Mouse (Mus musculus): ENCODE measurements around the gene Mtfr1l. TPM values are rescaled to one million over a fixed set of nuclear protein-coding genes. Genes with fewer than 3 reads are reported as not detected.

The Mtfr1l gene
- polyA plus RNA-seq, 1 experiment from 2014 or later: 53.7 TPM

GRCm38 (mm10) chr4:134570704-134571451 is 35.7 kb upstream of the Mtfr1l start:
- ATAC-seq (ENCODE audit: low read depth): no peak
- Histone ChIP-seq H3K9ac (no peak overlapping the region), H3K27me3 (no peaks in the 10 kb centered on the region), H3K9me3 (replicated peaks) (no peaks in the 10 kb centered on the region), H3K36me3 (peaks cover 6% of the 10 kb centered on the region), H3K4me1 (replicated peaks) (no peaks in the 10 kb centered on the region), H3K27ac (no peak overlapping the region), H3K4me3 (replicated peaks) (no peak overlapping the region), H3K4me2 (no peak overlapping the region)
- 60% methylated on average over 14 of the region's 14 CpGs for WGBS (ENCODE audit: insufficient replicate concordance)
- DNase-seq: no peak

GRCm38 (mm10) chr4:134569831-134570230 is 34.6 kb upstream of the Mtfr1l start:
- H3K36me3 ChIP-seq: peaks cover 11% of the 10 kb centered on the region
- 57% methylated on average over 8 of the region's 8 CpGs for WGBS (ENCODE audit: insufficient replicate concordance)

GRCm38 (mm10) chr4:134569205-134569604 is 34.0 kb upstream of the Mtfr1l start:
- DNase-seq (no peak), ATAC-seq (ENCODE audit: low read depth) (no peak)
- H3K9ac ChIP-seq: no peak overlapping the region
- no peak overlapping the region for H3K4me2 ChIP-seq
- 65% methylated on average over 6 of the region's 6 CpGs for WGBS (ENCODE audit: insufficient replicate concordance)
- peaks cover 16% of the 10 kb centered on the region for H3K36me3 ChIP-seq
- H3K4me1 ChIP-seq (replicated peaks): peaks cover under 1% of the 10 kb centered on the region; the same call in 1 of the 2 replicates
- H3K4me3 ChIP-seq (replicated peaks): no peak overlapping the region
- no peaks in the 10 kb centered on the region for H3K27me3 ChIP-seq
- H3K27ac ChIP-seq: no peak overlapping the region
- peaks cover 4% of the 10 kb centered on the region; the same call in 1 of the 2 replicates for H3K9me3 ChIP-seq (replicated peaks)

More at GRCm38 (mm10) chr4:134569831-134570230, 34.6 kb upstream of the Mtfr1l start:
- H3K4me3 ChIP-seq (replicated peaks): no peak overlapping the region
- DNase-seq: no peak
- H3K4me2 ChIP-seq: no peak overlapping the region
- no peak overlapping the region for H3K9ac ChIP-seq
- no peak for ATAC-seq (ENCODE audit: low read depth)
- H3K27me3 ChIP-seq: no peaks in the 10 kb centered on the region
- H3K4me1 ChIP-seq (replicated peaks): no peaks in the 10 kb centered on the region
- peaks cover 4% of the 10 kb centered on the region; the same call in 1 of the 2 replicates for H3K9me3 ChIP-seq (replicated peaks)
- no peak overlapping the region for H3K27ac ChIP-seq

- DNase-seq: no peak
- no peak overlapping the region for H3K4me3 ChIP-seq (replicated peaks)
- no peak overlapping the region for H3K4me2 ChIP-seq
- H3K27ac ChIP-seq: no peak overlapping the region
- no peaks in the 10 kb centered on the region for H3K27me3 ChIP-seq
- H3K9ac ChIP-seq: no peak overlapping the region
- peaks cover 10% of the 10 kb centered on the region for H3K4me1 ChIP-seq (replicated peaks)
- H3K9me3 ChIP-seq (replicated peaks): peaks cover 4% of the 10 kb centered on the region; the same call in 1 of the 2 replicates
- ATAC-seq (ENCODE audit: low read depth): no peak
- 65% methylated on average over 19 of the region's 19 CpGs for WGBS (ENCODE audit: insufficient replicate concordance)
- peaks cover 19% of the 10 kb centered on the region for H3K36me3 ChIP-seq
Measured at GRCm38 (mm10) chr4:134567377-134568226, 32.4 kb upstream of the Mtfr1l start.

- 74% methylated on average over 6 of the region's 6 CpGs for WGBS (ENCODE audit: insufficient replicate concordance)
- H3K4me2 ChIP-seq: no peak overlapping the region
- no peak overlapping the region for H3K9ac ChIP-seq
- peaks cover 10% of the 10 kb centered on the region for H3K4me1 ChIP-seq (replicated peaks)
- H3K36me3 ChIP-seq: peaks cover 19% of the 10 kb centered on the region
- no peak for ATAC-seq (ENCODE audit: low read depth)
- no peaks in the 10 kb centered on the region for H3K27me3 ChIP-seq
- no peak for DNase-seq
- peaks cover 4% of the 10 kb centered on the region; the same call in 1 of the 2 replicates for H3K9me3 ChIP-seq (replicated peaks)
- H3K4me3 ChIP-seq (replicated peaks): no peak overlapping the region
- H3K27ac ChIP-seq: no peak overlapping the region
Measured at GRCm38 (mm10) chr4:134564093-134564492, 28.9 kb upstream of the Mtfr1l start.

- no peak overlapping the region for H3K4me2 ChIP-seq
- no peak overlapping the region for H3K9ac ChIP-seq
- peaks cover 4% of the 10 kb centered on the region; the same call in 1 of the 2 replicates for H3K9me3 ChIP-seq (replicated peaks)
- no peak for DNase-seq
- peak; percentile 60 for ATAC-seq (ENCODE audit: low read depth)
- H3K4me1 ChIP-seq (replicated peaks): peaks cover 10% of the 10 kb centered on the region
- no peaks in the 10 kb centered on the region for H3K27me3 ChIP-seq
- H3K27ac ChIP-seq: no peak overlapping the region
- H3K4me3 ChIP-seq (replicated peaks): no peak overlapping the region
- H3K36me3 ChIP-seq: peaks cover 19% of the 10 kb centered on the region
- 50% methylated on average over 16 of the region's 16 CpGs for WGBS (ENCODE audit: insufficient replicate concordance)
Measured at GRCm38 (mm10) chr4:134563624-134564023, 28.4 kb upstream of the Mtfr1l start.

- Histone ChIP-seq H3K27ac (no peak overlapping the region), H3K9ac (no peak overlapping the region), H3K27me3 (no peaks in the 10 kb centered on the region), H3K4me3 (replicated peaks) (no peak overlapping the region), H3K9me3 (replicated peaks) (peaks cover 4% of the 10 kb centered on the region; the same call in 1 of the 2 replicates), H3K4me2 (no peak overlapping the region), H3K4me1 (replicated peaks) (peaks cover 19% of the 10 kb centered on the region), H3K36me3 (peaks cover 19% of the 10 kb centered on the region)
- no peak for DNase-seq
- WGBS (ENCODE audit: insufficient replicate concordance): 63% methylated on average over 2 of the region's 2 CpGs
- no peak for ATAC-seq (ENCODE audit: low read depth)
Measured at GRCm38 (mm10) chr4:134562014-134562413, 26.8 kb upstream of the Mtfr1l start.

GRCm38 (mm10) chr4:134560699-134561098 is 25.5 kb upstream of the Mtfr1l start:
- DNase-seq (no peak), ATAC-seq (ENCODE audit: low read depth) (no peak)
- peaks cover 4% of the 10 kb centered on the region; the same call in 1 of the 2 replicates for H3K9me3 ChIP-seq (replicated peaks)
- 76% methylated on average over 8 of the region's 8 CpGs for WGBS (ENCODE audit: insufficient replicate concordance)
- peaks cover 19% of the 10 kb centered on the region for H3K4me1 ChIP-seq (replicated peaks)
- no peak overlapping the region for H3K4me3 ChIP-seq (replicated peaks)
- no peak overlapping the region for H3K4me2 ChIP-seq
- no peak overlapping the region for H3K9ac ChIP-seq
- no peak overlapping the region for H3K27ac ChIP-seq
- peaks cover 17% of the 10 kb centered on the region for H3K36me3 ChIP-seq
- H3K27me3 ChIP-seq: no peaks in the 10 kb centered on the region

GRCm38 (mm10) chr4:134559154-134559553 is 24.0 kb upstream of the Mtfr1l start:
- Histone ChIP-seq H3K4me3 (replicated peaks) (no peak overlapping the region), H3K27ac (no peak overlapping the region), H3K27me3 (no peaks in the 10 kb centered on the region), H3K4me1 (replicated peaks) (peaks cover 18% of the 10 kb centered on the region), H3K36me3 (peaks cover 3% of the 10 kb centered on the region), H3K4me2 (no peak overlapping the region), H3K9ac (no peak overlapping the region), H3K9me3 (replicated peaks) (no peaks in the 10 kb centered on the region)
- WGBS (ENCODE audit: insufficient replicate concordance): 54% methylated on average over 7 of the region's 7 CpGs
- no peak for ATAC-seq (ENCODE audit: low read depth)
- DNase-seq: no peak

- no peak for ATAC-seq (ENCODE audit: low read depth)
- Histone ChIP-seq H3K9ac (no peak overlapping the region), H3K4me3 (replicated peaks) (no peak overlapping the region), H3K4me2 (no peak overlapping the region), H3K4me1 (replicated peaks) (peaks cover 13% of the 10 kb centered on the region), H3K36me3 (no peaks in the 10 kb centered on the region), H3K27ac (no peak overlapping the region), H3K27me3 (no peaks in the 10 kb centered on the region), H3K9me3 (replicated peaks) (no peaks in the 10 kb centered on the region)
- WGBS (ENCODE audit: insufficient replicate concordance): 61% methylated on average over 9 of the region's 9 CpGs
- DNase-seq: no peak
Measured at GRCm38 (mm10) chr4:134558570-134559113, 23.5 kb upstream of the Mtfr1l start.

- ATAC-seq (ENCODE audit: low read depth) (no peak), DNase-seq (no peak)
- H3K36me3 ChIP-seq: no peaks in the 10 kb centered on the region
- H3K4me1 ChIP-seq (replicated peaks): peaks cover 8% of the 10 kb centered on the region
- no peaks in the 10 kb centered on the region for H3K9me3 ChIP-seq (replicated peaks)
- no peaks in the 10 kb centered on the region for H3K27me3 ChIP-seq
- no peak overlapping the region for H3K27ac ChIP-seq
- WGBS (ENCODE audit: insufficient replicate concordance): 12% methylated on average over 16 of the region's 16 CpGs
- no peak overlapping the region for H3K4me3 ChIP-seq (replicated peaks)
- H3K9ac ChIP-seq: no peak overlapping the region
- H3K4me2 ChIP-seq: no peak overlapping the region
Measured at GRCm38 (mm10) chr4:134557626-134558249, 22.6 kb upstream of the Mtfr1l start.

All from liver, embryonic 13.5 days (tissue).